Mouse (Mus musculus) thymus, adult 18-20 months (tissue): ENCODE measurements at regions not wholly inside any gene's neighbourhood (a gene's known extent, or its start where the extent isn't known, plus 50 kb on each side); places are given as distances from the start of the nearest gene placed in this dataset.

Source experiments
- DNase-seq, 2 experiments: peaks; one replicate each; pipeline ENCODE4 v3.0.0; 2022; ENCODE audit warnings: mixed read lengths in 2 of 2

- DNase-seq, result no peak
Measured at GRCm38 (mm10) chr2:46119871-46120270, 1002.7 kb upstream of the Zeb2 start.

DNA sequence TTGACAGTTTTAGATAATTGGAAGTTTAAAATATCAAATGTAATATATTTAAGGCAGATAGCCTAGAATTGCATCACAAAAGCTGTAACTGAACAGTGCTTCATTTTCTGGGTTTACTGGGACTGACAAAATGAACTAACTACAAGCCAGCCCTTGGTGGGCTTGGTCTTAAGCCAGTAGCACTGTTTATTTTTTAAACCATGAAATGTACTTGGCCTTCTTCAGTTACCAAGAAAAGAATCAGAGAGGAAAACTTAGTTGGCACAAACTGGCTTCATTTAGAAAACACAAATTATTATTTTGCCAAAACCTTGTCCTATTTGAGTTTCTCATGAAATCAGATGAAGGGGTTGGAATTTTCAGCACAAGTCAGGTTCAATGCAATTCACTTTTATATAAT, 989.8 kb upstream of the Zeb2 start:
- DNase-seq, result no peak

DNA sequence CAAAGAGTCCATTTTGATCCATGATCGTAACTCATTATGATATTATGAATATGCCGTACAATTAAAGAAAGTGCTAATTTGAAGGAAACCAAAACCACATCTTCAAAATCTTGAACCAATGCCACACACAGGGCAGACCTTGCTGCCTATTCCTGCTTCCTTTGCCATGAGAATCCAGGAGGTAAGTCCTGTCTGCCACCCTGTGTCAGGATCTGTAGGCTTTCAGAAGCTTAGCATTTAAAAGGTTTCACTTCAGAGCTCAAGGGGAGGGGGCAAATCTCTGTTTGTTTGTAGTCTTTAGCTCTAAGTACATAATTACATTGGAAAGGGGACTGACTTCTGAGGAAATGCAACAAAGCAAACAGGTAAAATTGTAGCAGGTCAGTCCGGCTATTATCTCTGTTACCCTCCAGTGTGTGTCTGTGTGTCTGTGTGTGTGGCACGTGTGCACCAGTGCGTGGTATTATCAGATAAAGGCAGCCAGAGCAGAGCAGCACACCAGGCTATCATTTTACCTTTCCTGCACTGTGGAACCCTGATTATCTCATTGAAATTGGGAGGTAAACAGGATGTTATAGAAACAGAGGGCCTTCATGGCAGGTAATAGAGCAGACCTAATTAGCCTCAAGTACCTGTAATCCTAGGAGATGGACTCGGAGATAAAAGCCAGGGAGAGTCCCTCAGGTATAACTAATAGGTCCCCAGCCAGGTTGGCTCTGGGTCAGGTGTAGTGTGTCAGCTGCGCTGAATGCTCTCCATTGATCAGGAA, 948.0 kb upstream of the Zeb2 start:
- DNase-seq, result no peak

DNA sequence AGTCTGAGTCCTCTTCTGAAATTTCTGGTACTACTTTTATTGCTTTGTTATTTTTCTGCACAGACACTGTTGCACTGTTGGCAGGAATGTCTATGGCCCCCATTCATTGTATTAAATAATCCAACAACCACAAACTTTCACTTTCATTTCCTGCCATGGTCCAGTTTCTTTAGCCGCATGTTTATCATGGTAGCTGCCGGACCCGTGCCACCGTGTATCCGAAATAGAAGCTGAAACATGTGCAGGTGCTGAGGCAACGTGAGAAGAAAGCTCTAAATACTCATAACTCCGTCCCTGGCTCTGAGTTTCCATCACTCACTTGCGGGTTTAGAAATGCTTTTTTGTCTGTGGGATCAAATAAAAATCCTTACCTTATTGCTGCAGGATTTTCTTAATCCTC, 938.5 kb upstream of the Zeb2 start:
- DNase-seq, result no peak

GRCm38 (mm10) chr2:46054902-46055301, 937.7 kb upstream of the Zeb2 start:
- DNase-seq, result no peak

DNA sequence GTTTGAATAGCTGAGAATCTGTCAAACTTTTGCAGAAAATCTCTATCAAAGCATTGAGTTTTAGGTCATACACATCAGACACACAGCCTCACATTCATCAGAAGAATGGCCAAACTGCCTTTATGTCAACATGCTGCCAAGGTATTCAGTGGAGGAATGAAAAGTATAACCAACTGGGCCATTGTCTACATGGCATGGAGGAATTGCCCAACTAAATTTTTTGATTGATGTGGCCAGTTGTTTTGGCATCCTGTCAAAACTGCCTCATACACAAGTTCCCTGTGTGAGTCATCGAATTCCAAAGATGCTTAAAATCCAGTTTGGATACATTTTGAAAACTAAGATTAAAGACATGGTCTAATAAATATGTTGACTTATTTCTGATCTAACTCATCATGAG, 904.7 kb upstream of the Zeb2 start:
- no peak for DNase-seq

GRCm38 (mm10) chr2:46013771-46014269, 896.6 kb upstream of the Zeb2 start:
- DNase-seq, result no peak

DNA sequence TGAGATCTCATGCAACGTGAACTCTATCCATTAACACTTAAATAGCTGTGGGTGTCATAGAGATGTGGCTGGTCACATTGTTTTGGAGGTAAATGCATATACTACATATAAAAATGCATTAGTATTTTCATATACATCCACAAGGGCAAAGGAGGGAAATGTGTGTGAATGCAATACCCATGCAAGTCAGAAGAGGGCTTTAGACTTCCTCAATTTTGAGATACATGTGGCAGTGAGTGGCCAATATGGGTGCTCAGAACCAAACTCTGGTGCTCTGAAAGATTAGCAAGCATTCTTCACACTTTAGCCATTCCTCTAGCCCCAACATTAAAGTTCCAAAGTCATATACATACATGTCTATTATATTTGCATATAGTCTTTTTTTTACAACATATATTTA, 895.5 kb upstream of the Zeb2 start:
- DNase-seq, result no peak

DNA sequence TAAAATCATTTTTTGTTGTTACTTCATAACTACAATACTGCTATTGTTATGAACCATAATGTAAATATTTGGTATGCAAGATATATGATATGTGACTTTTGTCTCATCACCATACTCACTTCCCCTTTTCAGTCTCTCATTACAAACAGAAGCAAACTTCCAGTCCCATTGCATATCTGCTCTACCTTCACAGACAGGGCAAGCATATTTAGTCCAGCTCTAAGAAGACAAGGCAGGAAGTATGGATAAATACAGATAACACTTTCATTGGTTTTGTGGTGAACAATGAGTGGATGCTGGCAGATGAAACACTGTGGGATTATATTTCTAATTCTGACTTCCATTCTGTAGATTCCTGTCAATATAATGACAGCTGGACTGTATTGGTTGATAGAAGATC, 858.0 kb upstream of the Zeb2 start:
- no peak for DNase-seq

DNA sequence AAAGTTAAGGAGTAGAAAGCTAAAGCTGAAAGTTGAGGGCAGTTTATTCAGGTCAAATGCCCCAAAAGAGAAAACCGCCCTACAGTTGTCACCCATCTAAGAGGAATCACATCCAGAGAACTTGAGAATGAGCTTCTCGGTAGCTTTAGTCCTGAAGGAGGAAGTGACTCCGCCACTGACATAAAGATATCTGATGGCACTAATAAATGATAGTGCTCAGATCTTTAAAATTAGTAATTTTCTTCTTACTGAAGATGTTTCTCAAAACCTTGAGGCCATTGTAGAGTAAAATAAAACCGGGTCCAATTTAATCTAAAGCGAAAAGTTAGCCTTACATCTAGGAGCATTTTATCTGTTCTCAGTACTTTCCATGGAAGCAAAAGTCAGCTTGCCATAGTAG, 851.4 kb upstream of the Zeb2 start:
- DNase-seq, result no peak

- no peak for DNase-seq
Measured at GRCm38 (mm10) chr2:45956792-45957330, 839.7 kb upstream of the Zeb2 start.

DNA sequence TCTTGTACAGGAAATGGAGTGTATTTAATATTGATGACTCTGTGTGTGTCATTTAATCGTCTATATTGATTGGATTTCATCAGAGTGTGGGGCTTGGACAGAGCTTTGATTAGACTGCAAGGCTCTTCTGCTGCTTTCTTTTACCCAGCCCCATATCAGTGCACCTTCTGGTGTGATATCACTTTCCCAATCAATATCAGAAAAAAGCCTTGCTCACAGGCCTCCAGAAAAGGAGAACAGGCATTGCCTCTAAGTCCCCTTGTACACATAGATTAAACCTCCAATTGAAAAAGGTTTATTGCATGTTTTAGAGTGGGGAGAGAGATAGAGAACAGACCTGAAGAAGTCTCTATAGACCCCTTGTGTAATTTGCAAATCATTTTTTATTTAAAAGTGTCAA, 831.6 kb upstream of the Zeb2 start:
- no peak for DNase-seq

- no peak for DNase-seq
Measured at GRCm38 (mm10) chr2:45925791-45926480, 808.7 kb upstream of the Zeb2 start.

GRCm38 (mm10) chr2:45908871-45909270, 791.7 kb upstream of the Zeb2 start:
- no peak for DNase-seq

- no peak for DNase-seq
Measured at GRCm38 (mm10) chr2:45904623-45905235, 787.5 kb upstream of the Zeb2 start.

- no peak for DNase-seq
Measured at GRCm38 (mm10) chr2:45904090-45904489, 786.9 kb upstream of the Zeb2 start.

DNA sequence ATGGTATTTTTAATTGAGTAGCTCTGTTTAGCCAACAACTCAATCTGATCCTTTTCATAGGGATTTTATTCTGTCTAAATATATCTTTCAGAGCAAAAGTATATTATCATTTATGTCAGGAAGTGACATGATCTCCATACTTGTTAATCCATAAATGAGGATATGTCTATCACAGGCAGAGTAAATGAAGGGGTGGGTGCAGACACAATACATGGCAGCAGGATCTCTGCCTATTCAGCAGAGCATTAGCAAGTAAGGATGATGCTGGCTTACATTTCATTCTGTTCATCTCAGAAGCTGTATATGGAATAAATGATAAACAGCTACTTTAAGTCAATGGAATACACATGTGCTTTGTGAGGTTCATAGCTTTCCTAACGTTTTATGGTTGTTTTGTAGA, 786.2 kb upstream of the Zeb2 start:
- DNase-seq, result no peak

GRCm38 (mm10) chr2:45901892-45902291, 784.7 kb upstream of the Zeb2 start:
- no peak for DNase-seq

GRCm38 (mm10) chr2:45884680-45885079, 767.5 kb upstream of the Zeb2 start:
- DNase-seq, result no peak

- no peak for DNase-seq
Measured at GRCm38 (mm10) chr2:45878656-45879055, 761.5 kb upstream of the Zeb2 start.

DNA sequence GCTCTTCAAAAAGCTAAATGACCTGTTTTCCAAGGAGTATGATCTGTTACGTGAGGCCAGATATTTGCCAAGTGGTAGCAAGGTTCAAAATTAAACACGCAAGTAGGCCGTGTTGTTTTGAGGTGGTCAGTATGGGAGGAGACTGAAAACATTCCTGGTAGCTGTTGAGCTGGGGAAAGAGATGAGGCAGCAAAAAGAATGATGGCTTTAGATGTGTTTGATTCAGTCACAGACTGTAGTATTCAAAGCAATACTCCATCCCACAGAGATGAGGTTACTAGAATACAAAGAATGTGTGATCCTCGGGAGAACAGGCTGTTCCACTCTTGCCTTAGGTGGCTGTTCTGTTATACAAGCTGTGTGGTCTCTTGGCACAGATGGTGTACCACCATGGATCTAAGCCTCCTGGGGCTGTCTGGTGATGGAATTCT, 742.7 kb upstream of the Zeb2 start:
- no peak for DNase-seq

- DNase-seq, result no peak
Measured at GRCm38 (mm10) chr2:45859445-45859844, 742.2 kb upstream of the Zeb2 start.

DNA sequence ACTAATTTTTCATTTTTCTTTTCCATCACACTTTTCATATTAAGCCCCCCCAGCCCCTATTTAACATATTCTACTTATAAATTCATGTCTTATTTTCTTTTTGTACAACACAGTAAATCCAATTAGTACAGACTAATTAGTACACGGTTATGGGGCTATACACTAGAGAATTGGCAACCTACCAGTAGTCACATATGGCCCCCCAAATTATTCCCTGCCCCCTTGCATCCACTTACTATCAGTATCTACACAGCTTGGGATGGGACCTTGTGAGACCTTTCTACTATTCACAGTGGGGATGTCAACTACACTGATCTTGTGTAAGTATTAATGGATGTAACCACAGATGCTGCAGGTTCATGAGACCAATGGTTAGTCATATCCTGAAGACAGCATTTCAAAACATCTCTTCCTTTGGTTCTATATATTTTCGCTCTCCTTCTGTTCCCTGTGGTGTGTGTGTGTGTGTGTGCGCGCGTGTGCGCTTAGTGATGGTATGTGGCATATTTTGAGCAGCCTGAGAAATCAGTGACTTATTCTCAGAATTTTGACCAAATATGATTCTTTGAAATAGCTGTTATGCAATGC, 732.9 kb upstream of the Zeb2 start:
- DNase-seq, result no peak
